Mouse (Mus musculus) ES-Bruce4 (cell line): Measurements from ENCODE around the gene Me1.

Source experiments
- CTCF ChIP-seq: IDR thresholded peaks from one replicate; pipeline ENCODE4 v1.8.1; 2011; ENCODE audit warnings: low read depth, low read length
- EP300 ChIP-seq: IDR thresholded peaks from 2 replicates; pipeline ENCODE4 v1.6.1; 2011; ENCODE audit warnings: low read depth, low read length; ENCODE audit not compliant: insufficient read depth

DNA sequence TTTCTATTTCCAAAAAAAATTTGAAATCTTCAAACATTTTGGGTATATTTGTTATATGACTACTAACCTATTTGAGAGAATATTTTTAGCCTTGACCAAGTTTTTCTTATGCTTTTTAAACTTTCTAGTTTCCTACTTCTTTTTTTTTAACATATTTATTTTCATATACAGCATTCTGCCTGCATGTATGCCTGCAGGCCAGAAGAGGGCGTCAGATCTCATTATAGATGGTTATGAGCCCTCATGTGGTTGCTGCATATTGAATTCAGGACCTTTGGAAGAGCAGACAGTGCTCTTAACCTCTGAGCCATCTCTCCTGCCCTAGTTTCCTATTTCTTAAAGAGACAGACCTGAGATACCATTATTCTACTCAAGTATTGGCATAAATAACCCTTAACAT lies 48.9 kb downstream of the Me1 start:
- TF ChIP-seq CTCF: no peak
- TF ChIP-seq EP300: no peak
